Mouse (Mus musculus) heart, adult 18-20 months (tissue): ENCODE results near the gene Gad1. TPM values are rescaled to one million over a fixed set of nuclear protein-coding genes. Genes with fewer than 3 reads are reported as not detected.

ENCODE experiments used
- DNase-seq, 2 experiments: peaks; one replicate each; pipeline ENCODE4 v3.0.0; 2021 to 2022; ENCODE audit warnings: mixed read lengths in 1 of 2
- total RNA-seq, 2 experiments: library from RNA; stranded (reverse); gene quantifications; 2 replicates each; pipeline ENCODE4 v1.2.3; 2021

The Gad1 gene
- total RNA-seq, 2 experiments from 2014 or later, result 0.17 TPM; not detected in 1

DNA sequence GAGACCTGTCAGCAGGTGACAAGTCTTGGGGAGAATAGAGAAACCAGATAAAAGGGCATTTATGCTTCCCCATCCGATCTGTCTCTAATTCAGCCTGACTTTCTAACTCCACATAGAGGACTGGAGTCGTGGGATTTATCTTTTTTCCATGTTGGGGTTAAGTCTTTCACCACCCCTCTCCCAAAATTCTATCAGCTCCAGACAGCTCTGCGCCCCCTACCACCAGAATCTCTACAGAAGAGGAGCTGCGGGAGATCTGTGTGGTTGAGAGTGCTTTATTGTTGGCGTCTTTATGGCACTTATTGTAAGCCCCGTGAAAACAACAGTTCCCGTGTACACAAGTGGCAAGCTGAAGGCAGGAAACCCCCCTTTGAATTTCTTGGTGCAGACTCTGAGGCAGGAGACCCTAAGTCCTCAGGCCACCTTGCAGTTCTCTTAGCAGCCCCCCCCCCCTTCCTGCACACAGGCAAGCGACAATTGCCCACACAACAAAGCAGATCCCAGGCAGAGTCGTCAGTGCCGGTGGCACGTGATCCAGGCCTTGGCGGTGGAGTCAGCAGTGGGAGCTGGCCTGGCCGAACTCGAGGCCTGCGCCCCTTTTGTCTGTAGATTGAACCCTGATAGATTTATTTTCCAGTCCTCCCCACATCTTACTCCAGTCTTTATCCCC, 11.9 kb downstream of the Gad1 start:
- DNase-seq, result no peak

GRCm38 (mm10) chr2:70565651-70566602, 13.1 kb downstream of the Gad1 start:
- no peak for DNase-seq

DNA sequence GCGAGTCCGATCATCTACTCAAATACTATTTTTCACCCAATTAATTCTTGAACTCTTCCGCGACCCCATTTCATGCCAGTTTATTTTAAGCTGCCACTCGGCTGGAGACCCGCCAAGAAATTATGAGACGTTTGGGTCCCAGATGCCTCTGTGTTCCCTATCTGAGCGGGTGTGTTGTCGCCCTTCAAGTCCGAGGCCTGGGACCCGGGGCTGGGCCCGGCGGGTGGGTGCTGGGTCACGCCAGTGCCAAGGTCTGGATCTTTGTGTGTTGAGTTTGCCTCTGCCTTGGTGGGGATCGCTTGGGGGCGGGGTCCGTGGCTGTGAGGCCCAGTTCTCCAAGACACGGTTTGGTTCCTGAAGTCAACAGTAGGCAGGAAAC, 13.7 kb downstream of the Gad1 start:
- DNase-seq, result no peak

- DNase-seq, result peak in 1 of 2 experiments; percentile 44
Measured at GRCm38 (mm10) chr2:70567071-70567681, 14.3 kb downstream of the Gad1 start.

DNA sequence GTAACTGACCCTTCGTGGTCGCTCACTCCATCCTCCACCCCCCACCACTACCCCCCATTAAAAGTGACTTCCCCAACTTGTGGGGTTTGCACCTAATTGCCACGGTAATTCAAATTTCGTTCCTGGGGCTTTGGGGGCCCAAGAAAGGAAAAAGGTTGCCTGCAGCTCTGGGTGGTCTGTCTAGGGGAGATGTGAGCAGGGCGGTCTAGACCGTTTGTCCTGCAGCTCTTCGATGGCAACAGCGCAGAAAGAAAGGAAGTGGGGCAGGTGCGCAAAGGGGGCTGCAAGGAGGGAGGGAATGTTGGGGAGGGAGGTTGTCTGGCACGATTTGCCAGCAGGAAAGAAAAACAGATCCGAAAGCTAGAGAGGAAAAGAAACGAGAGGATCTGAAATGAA, 14.8 kb downstream of the Gad1 start:
- no peak for DNase-seq

- no peak for DNase-seq
Measured at GRCm38 (mm10) chr2:70568198-70568941, 15.5 kb downstream of the Gad1 start.

DNA sequence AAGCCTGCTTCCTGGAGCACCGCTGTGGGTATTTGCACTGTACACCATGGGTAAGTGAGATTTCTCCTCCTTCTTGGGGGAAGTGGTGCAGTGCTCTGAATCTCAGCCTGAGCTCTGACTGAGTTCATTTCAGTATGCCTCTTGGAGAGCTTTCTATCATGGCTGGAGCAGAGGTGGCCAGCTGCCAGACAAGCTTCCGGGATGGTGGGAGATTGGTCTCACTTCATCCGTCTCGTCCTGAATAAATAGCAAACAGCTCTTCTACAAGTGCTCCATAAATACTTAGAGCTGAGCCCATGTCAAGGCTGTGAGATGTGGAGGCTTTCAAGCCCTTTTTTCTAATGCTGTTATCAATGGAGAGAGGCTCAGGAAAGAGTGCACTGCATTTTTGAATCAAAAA, 18.8 kb downstream of the Gad1 start:
- DNase-seq, result no peak

DNA sequence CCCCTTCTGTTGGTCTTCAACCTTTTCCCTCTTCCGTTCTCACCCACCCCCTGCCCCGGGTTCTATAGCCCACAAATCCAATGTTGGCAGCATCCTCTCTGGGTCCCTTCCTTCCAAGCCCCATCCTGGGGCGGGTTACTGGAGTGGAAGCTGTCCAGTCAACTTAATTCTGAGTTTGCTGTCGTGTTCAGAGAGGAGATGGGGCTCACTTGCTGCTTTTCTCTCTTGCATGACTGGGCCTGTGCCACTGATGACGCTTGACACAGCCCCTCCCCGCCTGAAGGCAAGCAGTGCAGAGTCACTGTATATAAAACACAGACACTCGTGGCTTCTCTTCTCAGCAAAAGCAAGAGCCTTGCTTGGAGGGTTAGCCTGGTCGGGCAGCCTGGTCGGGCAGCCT, 19.4 kb downstream of the Gad1 start:
- DNase-seq, result no peak

DNA sequence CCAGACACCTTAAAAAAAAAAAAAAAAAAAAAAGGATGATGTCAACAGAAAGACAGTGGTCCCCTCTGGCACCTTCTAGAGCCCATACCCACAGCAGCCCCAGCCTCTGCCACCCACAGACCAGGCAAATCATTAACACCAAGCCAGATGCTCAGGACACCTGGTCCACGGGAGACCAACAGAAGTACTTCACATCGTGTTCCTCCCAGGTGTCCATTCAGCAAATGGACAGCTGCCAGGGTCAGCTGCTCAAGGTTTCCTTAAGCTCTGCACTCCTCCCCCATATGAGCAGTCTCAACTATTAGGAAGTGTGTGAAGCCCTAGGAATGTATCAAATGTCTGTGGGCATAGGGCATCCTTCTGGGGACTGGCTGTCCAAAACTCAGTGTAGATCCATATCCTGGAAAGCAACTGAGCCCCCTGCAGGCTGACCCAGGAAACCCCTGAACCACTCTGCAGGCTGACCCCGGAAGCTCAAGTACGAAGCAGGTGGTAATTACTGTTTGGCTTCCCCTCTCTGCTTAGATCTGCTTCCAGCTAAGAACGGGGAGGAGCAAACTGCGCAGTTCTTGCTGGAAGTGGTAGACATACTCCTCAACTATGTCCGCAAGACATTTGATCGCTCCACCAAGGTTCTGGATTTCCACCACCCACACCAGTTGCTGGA, 20.8 kb downstream of the Gad1 start:
- no peak for DNase-seq

GRCm38 (mm10) chr2:70588200-70588599, 35.3 kb downstream of the Gad1 start:
- no peak for DNase-seq

DNA sequence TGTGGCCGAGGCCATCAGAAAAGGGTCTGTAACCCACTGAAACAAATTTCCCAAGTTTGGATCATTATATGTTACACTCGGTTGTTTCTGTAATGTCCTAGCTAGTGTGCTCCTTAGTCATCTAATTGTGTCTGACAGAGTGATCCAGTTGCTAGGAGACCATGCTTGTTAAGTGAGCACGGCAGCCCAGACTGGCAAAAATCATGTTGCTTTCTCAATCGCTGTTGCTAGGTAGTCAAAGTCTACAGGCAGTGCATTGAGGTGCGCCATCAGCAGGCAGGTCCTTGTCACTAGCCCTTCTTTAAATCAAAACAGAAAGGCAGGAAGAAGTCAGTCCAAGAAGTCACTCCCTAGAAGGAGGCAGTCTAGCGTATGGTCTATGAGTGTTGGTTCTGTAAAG, 39.6 kb downstream of the Gad1 start:
- no peak for DNase-seq

DNA sequence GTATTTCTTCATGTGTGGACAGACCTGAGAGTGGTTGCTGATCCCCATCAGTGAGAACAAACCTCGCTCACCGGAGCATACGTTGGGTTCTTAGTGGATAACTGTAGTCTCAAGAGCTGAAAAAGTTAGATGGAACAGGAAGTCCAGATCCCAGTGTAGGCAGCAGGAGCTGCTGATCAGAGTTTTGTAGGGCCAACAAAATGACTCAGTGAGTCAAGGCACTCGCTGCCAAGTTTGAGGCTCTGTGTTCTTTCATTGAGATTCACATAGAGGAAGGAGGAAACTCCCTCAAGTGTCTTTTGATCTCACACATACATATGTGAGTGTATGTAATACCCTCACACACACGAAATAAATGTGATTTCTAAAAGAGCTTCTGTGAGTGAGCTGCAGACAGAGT, 40.8 kb downstream of the Gad1 start:
- no peak for DNase-seq

- no peak for DNase-seq
Measured at GRCm38 (mm10) chr2:70595896-70596295, 43.0 kb downstream of the Gad1 start.

- no peak for DNase-seq
Measured at GRCm38 (mm10) chr2:70609769-70610168, 56.9 kb downstream of the Gad1 start.

DNA sequence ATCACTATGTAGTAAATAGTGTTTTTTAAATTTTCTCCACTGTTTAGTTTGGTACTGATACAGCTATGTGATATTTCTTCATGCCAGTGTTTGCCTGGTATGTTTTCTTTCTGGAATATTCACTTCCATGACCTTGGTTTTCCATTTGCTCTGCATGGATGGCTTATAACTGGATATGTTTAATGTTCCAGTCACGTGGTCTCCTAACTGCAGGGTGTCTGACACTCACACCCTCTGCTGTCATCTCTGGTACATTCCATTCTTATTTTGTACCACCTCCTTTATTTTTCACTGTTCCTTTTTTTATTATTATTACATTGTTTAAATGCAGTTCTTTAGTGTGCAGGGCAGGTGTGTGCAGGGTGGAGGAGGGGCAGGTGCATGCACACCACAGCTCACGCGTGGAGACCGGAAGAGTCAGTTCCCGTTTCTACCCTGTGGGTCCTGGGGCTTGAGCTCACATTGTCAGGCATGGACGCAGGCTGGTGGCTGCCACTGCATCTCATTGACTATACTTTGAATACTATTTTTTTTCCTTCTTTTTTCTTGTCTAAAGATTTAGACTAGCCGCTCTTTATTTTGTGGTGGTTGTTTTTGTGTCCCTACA, 62.0 kb downstream of the Gad1 start:
- DNase-seq, result peak in 1 of 2 experiments; percentile 18

- no peak for DNase-seq
Measured at GRCm38 (mm10) chr2:70616076-70616475, 63.2 kb downstream of the Gad1 start.

DNA sequence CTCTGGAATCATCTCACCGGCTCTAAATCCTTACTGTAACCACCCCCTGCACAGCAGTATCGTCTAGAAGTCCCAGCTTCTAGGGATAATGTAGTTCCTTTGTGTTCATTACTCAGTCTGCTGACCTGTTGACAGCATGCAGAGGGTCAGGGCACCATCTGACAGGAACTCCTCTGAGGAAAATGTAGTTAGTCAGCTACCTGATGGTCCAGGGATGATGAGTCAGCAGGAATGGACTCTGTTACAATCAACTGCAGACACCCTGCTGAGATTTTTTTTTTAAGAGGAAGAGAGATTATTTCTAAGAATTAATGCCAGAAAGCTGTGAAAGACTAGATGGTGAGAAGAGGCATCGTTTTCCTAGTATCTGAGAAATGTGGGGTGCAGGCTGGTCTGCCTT, 63.7 kb downstream of the Gad1 start:
- DNase-seq, result no peak

DNA sequence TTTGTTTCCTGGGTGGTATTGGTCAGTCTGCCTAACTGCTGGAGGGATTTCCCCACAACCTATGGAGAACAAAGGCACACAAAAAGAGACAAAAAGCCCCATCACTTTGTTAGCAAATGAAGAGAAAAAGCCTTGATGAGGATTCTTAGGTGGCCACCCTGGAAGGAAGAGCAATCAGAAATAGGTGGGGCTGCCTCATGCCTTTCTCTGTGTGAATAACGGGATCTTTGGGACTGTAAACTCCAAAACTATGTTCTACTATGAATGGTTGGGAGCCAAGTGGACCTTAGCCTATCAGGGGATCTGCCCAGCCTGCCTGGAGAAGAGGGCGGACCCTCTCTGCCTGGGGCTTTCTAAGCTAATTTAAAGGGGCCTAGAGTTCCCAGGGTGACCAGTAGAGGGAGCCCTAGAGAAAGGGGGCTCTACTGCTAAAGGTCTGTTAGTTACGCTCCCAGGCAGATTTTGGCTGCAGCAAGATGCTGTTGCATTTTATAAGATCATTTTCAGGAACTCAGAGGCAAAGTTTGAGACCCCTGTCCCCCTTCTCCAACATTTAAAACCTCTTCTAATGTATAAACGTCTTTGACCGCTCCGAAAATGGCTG, 66.5 kb downstream of the Gad1 start:
- DNase-seq, result no peak

GRCm38 (mm10) chr2:70620225-70620624, 67.4 kb downstream of the Gad1 start:
- peak in 1 of 2 experiments; percentile 21 for DNase-seq

DNA sequence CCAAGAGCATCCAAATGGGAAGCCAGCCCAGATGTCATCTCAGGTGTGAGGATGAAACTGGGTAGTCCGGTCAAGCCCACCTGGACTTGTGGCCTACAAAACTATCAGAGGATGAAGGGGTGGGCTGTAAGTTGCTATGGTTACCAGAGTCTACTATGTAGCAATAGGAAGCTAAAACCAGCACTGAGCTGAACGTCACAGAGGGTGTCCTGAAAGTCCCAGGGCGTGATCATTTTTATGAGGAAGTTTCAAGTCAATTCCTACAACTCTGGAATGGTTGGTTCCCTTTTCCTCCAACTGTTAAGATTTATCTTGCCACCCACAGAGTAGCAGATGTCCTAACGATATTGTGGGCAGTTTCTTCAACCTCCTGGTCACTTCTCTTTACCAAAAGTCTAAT, 69.4 kb downstream of the Gad1 start:
- DNase-seq, result no peak

GRCm38 (mm10) chr2:70625761-70626160, 72.9 kb downstream of the Gad1 start:
- no peak for DNase-seq
